Mouse (Mus musculus) olfactory bulb, adult 2 months (tissue): Measurements from ENCODE around the gene Dcun1d3.

Source experiments
- CTCF ChIP-seq: fragments of 200-500 bp; IDR thresholded peaks from 2 replicates; pipeline ENCODE4 v1.5.1; 2012; ENCODE audit warnings: low read depth, mild to moderate bottlenecking, low read length, moderate library complexity; ENCODE audit not compliant: insufficient read depth
- POLR2A ChIP-seq: fragments of 200-500 bp; IDR thresholded peaks from 2 replicates; pipeline ENCODE4 v1.6.1; 2012; ENCODE audit warnings: mild to moderate bottlenecking, low read depth, low read length, moderate library complexity; ENCODE audit not compliant: insufficient read depth

- TF ChIP-seq CTCF: no peak
- no peak for TF ChIP-seq POLR2A
These were observed 15.8 kb downstream of the Dcun1d3 start for GRCm38 (mm10) chr7:119880345-119880744.
